Mouse (Mus musculus) cerebellum, adult 2 months (tissue): ENCODE data around the gene Arid2. TPM values are rescaled to one million over a fixed set of nuclear protein-coding genes. Genes with fewer than 3 reads are reported as not detected.

Experiments
- DNase-seq, 2 experiments: peaks; one replicate each; pipeline ENCODE4 v3.0.0; 2021
- H3K27ac ChIP-seq: fragments of 200-500 bp; 2 replicates; pipeline ENCODE4 v1.5.1; 2012; ENCODE audit warnings: low read length, control low read depth, inconsistent platforms; ENCODE audit not compliant: insufficient read depth
- H3K27me3 ChIP-seq: fragments of 200-500 bp; 2 replicates; pipeline ENCODE4 v1.6.1; 2012; ENCODE audit warnings: inconsistent platforms, mild to moderate bottlenecking, low read length, moderate library complexity; ENCODE audit not compliant: control insufficient read depth, insufficient read depth
- H3K4me1 ChIP-seq: fragments of 200-500 bp; 2 replicates; pipeline ENCODE4 v1.6.1; 2011; ENCODE audit warnings: low read length; ENCODE audit not compliant: control insufficient read depth, insufficient read depth
- H3K4me3 ChIP-seq: fragments of 200-500 bp; replicated peaks from 2 replicates; pipeline ENCODE3; 2011; ENCODE audit warnings: mild to moderate bottlenecking, low read depth, low read length, control low read depth; ENCODE audit not compliant: insufficient read depth
- CTCF ChIP-seq: fragments of 200-500 bp; IDR thresholded peaks from 2 replicates; pipeline ENCODE4 v1.5.1; 2011; ENCODE audit warnings: low read depth, mild to moderate bottlenecking, control low read depth, low read length, moderate library complexity, borderline replicate concordance; ENCODE audit not compliant: insufficient read depth
- POLR2A ChIP-seq: fragments of 200-500 bp; IDR thresholded peaks from 2 replicates; pipeline ENCODE4 v1.6.1; 2011; ENCODE audit warnings: low read length, control low read depth, borderline replicate concordance; ENCODE audit not compliant: insufficient read depth
- whole genome bisulfite sequencing: fragments of 180-500 bp; shearing (Covaris S2); methylation state at CpG from one replicate; pipeline ENCODE4 v1.1.7; 2018; 5-methylcytosine and 5-hydroxymethylcytosine counted together
- polyA plus RNA-seq: library from polyadenylated mRNA; depleted of rRNA; stranded (reverse); fragments of >200 nt; gene quantifications from 2 replicates; pipeline ENCODE4 v1.2.3, GENCODE M21; 2012; rRNA removed

The Arid2 gene
- polyA plus RNA-seq, 1 experiment = 17.6 TPM

DNA sequence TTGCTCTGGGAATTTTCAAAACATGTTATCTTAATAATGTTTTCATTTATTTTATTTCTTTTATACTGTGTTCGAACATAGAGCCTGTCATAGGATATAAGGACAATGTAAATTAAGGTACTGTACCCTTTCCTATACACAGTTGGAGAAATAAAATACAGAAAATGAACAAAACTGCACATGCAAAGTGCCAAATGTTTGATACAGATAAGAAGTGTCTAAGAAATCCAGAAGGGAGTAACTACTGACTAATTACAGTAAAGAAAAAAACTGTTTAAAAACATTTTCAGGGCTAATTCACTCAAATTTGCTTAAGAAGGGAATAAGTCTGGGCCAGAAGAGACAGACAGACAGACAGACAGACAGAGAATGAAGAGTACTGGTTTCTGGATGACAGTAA is 166.0 kb downstream of the Arid2 start:
- Histone ChIP-seq H3K27ac (no peak overlapping the region), H3K4me3 (no peak overlapping the region), H3K27me3 (no peaks in the 10 kb centered on the region), H3K4me1 (peaks cover 3% of the 10 kb centered on the region)
- 98% methylated on average over 1 of the region's 1 CpGs for WGBS
- no peak for DNase-seq
- TF ChIP-seq POLR2A (no peak), CTCF (no peak)

Other genes with a start within 250 kb of the Arid2 start
- 40.4 and 40.8 TPM in 2 replicates for gene Scaf11, start 173.3 kb downstream of the Arid2 start, polyA plus RNA-seq